ENCODE assay signal across 8 mouse cellular contexts in the genomic region with DNA sequence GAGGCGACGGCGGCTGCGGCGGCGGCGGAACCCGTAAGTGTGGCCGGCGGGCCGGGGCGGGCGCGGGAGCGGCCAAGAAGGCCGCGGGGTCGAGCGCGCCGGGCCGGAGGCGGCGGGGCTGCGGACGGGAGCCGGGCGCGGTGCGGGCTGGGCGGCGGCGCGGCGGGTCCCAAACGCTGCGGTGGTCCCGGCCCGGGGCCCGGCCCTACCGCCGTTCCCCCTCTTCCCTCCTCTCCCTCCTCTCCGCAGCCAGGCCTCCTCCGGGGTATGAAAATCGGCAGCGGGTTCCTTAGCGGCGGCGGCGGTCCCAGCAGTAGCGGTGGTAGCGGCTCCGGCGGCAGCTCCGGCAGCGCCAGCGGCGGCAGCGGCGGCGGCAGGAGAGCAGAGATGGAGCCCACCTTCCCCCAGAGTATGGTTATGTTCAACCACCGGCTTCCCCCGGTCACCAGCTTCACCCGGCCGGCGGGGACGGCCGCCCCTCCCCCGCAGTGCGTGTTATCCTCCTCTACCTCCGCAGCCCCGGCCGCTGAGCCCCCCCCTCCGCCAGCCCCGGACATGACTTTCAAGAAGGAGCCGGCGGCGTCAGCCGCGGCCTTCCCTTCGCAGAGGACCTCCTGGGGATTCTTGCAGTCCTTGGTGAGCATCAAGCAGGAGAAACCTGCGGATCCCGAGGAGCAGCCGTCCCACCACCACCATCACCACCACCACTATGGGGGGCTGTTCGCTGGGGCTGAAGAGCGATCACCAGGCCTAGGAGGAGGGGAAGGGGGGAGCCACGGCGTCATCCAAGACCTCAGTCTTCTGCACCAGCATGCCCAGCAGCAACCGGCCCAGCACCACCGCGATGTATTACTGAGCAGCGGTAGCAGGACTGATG. TPM values are rescaled to one million over a fixed set of nuclear protein-coding genes. Genes with fewer than 3 reads are reported as not detected.
A peak's percentile ranks its signal among the peaks of the same experiment; 100 is the strongest.
DNase-seq lines count a peak whose midpoint lies in the region; ATAC-seq and TF ChIP-seq lines count a peak whose summit lies in the region.

No protein-coding gene starts in this region.

- TF ChIP-seq POLR2A in liver, adult 2 months (IDR thresholded peaks at IDR 0.05; ENCODE audit: extremely low read depth, insufficient read depth, low read length): no peak

- H3K36me3 ChIP-seq in embryonic facial prominence, embryonic 14.5 days (ENCODE audit: control insufficient read depth, insufficient read depth, low read length): peaks cover 31% of the 10 kb centered on the region
- H3K36me3 ChIP-seq in liver, adult 2 months (ENCODE audit: control insufficient read depth, insufficient read depth, low read length): peaks cover 9% of the 10 kb centered on the region
- peaks cover 5% of the 10 kb centered on the region; the same call in 1 of the 2 replicates for H3K36me3 ChIP-seq in midbrain, postnatal 0 days (ENCODE audit: insufficient read depth, low read length)
- peaks cover 5% of the 10 kb centered on the region; the same call in 1 of the 2 replicates for H3K36me3 ChIP-seq in stomach, postnatal 0 days (ENCODE audit: control insufficient read depth, insufficient read depth, low read length)

- H3K27me3 ChIP-seq in embryonic facial prominence, embryonic 14.5 days (replicated peaks; ENCODE audit: control insufficient read depth, insufficient read depth, low read length): no peaks in the 10 kb centered on the region
- H3K27me3 ChIP-seq in liver, adult 2 months (ENCODE audit: control insufficient read depth, insufficient read depth, low read length): no peaks in the 10 kb centered on the region
- no peaks in the 10 kb centered on the region for H3K27me3 ChIP-seq in midbrain, postnatal 0 days (ENCODE audit: insufficient read depth, low read length)
- no peaks in the 10 kb centered on the region for H3K27me3 ChIP-seq in stomach, postnatal 0 days (ENCODE audit: control insufficient read depth, insufficient read depth, low read length)

- peak overlapping the region; percentile 94 for H3K27ac ChIP-seq in embryonic facial prominence, embryonic 14.5 days (replicated peaks; ENCODE audit: low read depth, low read length)
- H3K27ac ChIP-seq in liver, adult 2 months (replicated peaks; ENCODE audit: insufficient read depth, low read depth, low read length): peak overlapping the region; percentile 86
- H3K27ac ChIP-seq in midbrain, postnatal 0 days (ENCODE audit: low read depth, low read length): peak overlapping the region; percentile 91
- H3K27ac ChIP-seq in stomach, postnatal 0 days (replicated peaks): peak overlapping the region; percentile 93

- peak; percentile 65 for ATAC-seq in embryonic facial prominence, embryonic 14.5 days (ENCODE audit: low read depth)
- ATAC-seq in midbrain, postnatal 0 days (ENCODE audit: low FRiP score): peak; percentile 71
- ATAC-seq in stomach, postnatal 0 days (ENCODE audit: low FRiP score, low TSS enrichment): peak; percentile 39

- peaks cover 31% of the 10 kb centered on the region for H3K4me1 ChIP-seq in embryonic facial prominence, embryonic 14.5 days (ENCODE audit: control insufficient read depth, insufficient read depth, low read length)
- peaks cover 25% of the 10 kb centered on the region for H3K4me1 ChIP-seq in liver, adult 2 months (ENCODE audit: control insufficient read depth, insufficient read depth, low read length)
- peaks cover 15% of the 10 kb centered on the region for H3K4me1 ChIP-seq in midbrain, postnatal 0 days (ENCODE audit: insufficient read depth, low read length)
- peaks cover 14% of the 10 kb centered on the region; the same call in 1 of the 2 replicates for H3K4me1 ChIP-seq in stomach, postnatal 0 days (replicated peaks; ENCODE audit: control insufficient read depth, insufficient read depth)

- TF ChIP-seq EP300 in stomach, postnatal 0 days (optimal IDR thresholded peaks at IDR 0.05): no peak

- TF ChIP-seq CTCF in liver, adult 2 months (IDR thresholded peaks at IDR 0.05; ENCODE audit: low read depth, low read length): no peak
- TF ChIP-seq CTCF in midbrain, postnatal 0 days (IDR thresholded peaks at IDR 0.05): peak; percentile 54
- TF ChIP-seq CTCF in stomach, postnatal 0 days (IDR thresholded peaks at IDR 0.05; ENCODE audit: low read depth): peak; percentile 57

- H3K4me3 ChIP-seq in embryonic facial prominence, embryonic 14.5 days (ENCODE audit: low read depth, low read length): peak overlapping the region; percentile 93
- peak overlapping the region; percentile 92 for H3K4me3 ChIP-seq in liver, adult 2 months (ENCODE audit: insufficient read depth, low read depth, low read length)
- peak overlapping the region; percentile 64 for H3K4me3 ChIP-seq in midbrain, postnatal 0 days (ENCODE audit: low read depth, low read length)
- peak overlapping the region; percentile 88 for H3K4me3 ChIP-seq in stomach, postnatal 0 days (ENCODE audit: low read depth, low read length)

- peak; percentile 66 for DNase-seq in A20 (ENCODE audit: low read depth, low spot score)
- peak; percentile 14 to 22 for DNase-seq in adrenal gland, postnatal 4 days (ENCODE audit: low spot score in 2 of 2)
- peak; percentile 40 for DNase-seq in embryonic facial prominence, embryonic 14.5 days (ENCODE audit: low spot score)
- DNase-seq in heart, adult 8-10 months (ENCODE audit: low spot score): peak; percentile 19
- DNase-seq in kidney, adult 9 months: peak; percentile 46
- DNase-seq in liver, adult 2 months (ENCODE audit: extremely low read depth, low read depth, low spot score): no peak
- DNase-seq in midbrain, postnatal 0 days (ENCODE audit: low spot score): peak; percentile 37
- DNase-seq in stomach, postnatal 0 days (ENCODE audit: low spot score): peak; percentile 61

- peaks cover 21% of the 10 kb centered on the region; the same call in 1 of the 2 replicates for H3K79me2 ChIP-seq in liver, adult 2 months (ENCODE audit: control insufficient read depth, insufficient read depth, low read length)

- WGBS in embryonic facial prominence, embryonic 14.5 days: 3% methylated on average over 25 of the region's 92 CpGs
- 1% methylated on average over 75 of the region's 92 CpGs for WGBS in liver, adult 2 months
- WGBS in midbrain, postnatal 0 days: 1% methylated on average over 63 of the region's 92 CpGs
- under 1% methylated on average over 75 of the region's 92 CpGs for WGBS in stomach, postnatal 0 days

- H3K9me3 ChIP-seq in embryonic facial prominence, embryonic 14.5 days (ENCODE audit: control insufficient read depth, low read length): no peaks in the 10 kb centered on the region
- H3K9me3 ChIP-seq in midbrain, postnatal 0 days (ENCODE audit: low read length): no peaks in the 10 kb centered on the region
- H3K9me3 ChIP-seq in stomach, postnatal 0 days (ENCODE audit: control insufficient read depth, low read length): no peaks in the 10 kb centered on the region

- peak overlapping the region; percentile 96 for H3K9ac ChIP-seq in embryonic facial prominence, embryonic 14.5 days (ENCODE audit: low read depth, low read length)
- peak overlapping the region; percentile 98 for H3K9ac ChIP-seq in liver, adult 2 months (ENCODE audit: low read depth, low read length)
- peak overlapping the region; percentile 77 for H3K9ac ChIP-seq in midbrain, postnatal 0 days (replicated peaks; ENCODE audit: low read length, poor library complexity, severe bottlenecking)
- peak overlapping the region; percentile 93 for H3K9ac ChIP-seq in stomach, postnatal 0 days (ENCODE audit: low read length)

- peak overlapping the region; percentile 56 for H3K4me2 ChIP-seq in embryonic facial prominence, embryonic 14.5 days (ENCODE audit: low read depth, low read length)
- H3K4me2 ChIP-seq in midbrain, postnatal 0 days (ENCODE audit: low read depth, low read length, poor library complexity, severe bottlenecking): peak overlapping the region; percentile 58
- peak overlapping the region; percentile 87 for H3K4me2 ChIP-seq in stomach, postnatal 0 days (replicated peaks; ENCODE audit: low read depth)

RNA-seq across cellular contexts. Expression of a gene that starts 0.6 kb away (rescaled TPM):
- total RNA-seq in adrenal gland, postnatal 4 days (2021): 10 to 100 TPM; 24.0 to 24.3 TPM
- polyA plus RNA-seq in embryonic facial prominence, embryonic 14.5 days (2014; fragmentation: Nextera tagmentation; extraction: Ambion mirVana): 19.5 and 21.4 TPM in 2 replicates
- total RNA-seq in heart, adult 8-10 months (2022): 10 to 100 TPM in 2 of 4 experiments, 1 to 10 TPM in 2; 9.4 to 11.1 (median 10.1) TPM
- 19.5 and 20.4 TPM in 2 replicates for total RNA-seq in liver, adult 2 months (2014; rRNA removed)
- 1.3 and 1.8 TPM in 2 replicates for polyA plus RNA-seq in liver, adult 2 months (2012; rRNA removed)
- 31.2 and 35.5 TPM in 2 replicates for total RNA-seq in midbrain, postnatal 0 days (2014; rRNA removed)
- polyA plus RNA-seq in midbrain, postnatal 0 days (2015; fragmentation: Nextera tagmentation; extraction: Ambion mirVana): 19.0 and 22.1 TPM in 2 replicates
- 7.4 and 7.5 TPM in 2 replicates for polyA plus RNA-seq in stomach, postnatal 0 days (2015; fragmentation: Nextera tagmentation; extraction: Ambion mirVana)
